Mouse (Mus musculus): Measurements from ENCODE around the gene Accs.

DNA sequence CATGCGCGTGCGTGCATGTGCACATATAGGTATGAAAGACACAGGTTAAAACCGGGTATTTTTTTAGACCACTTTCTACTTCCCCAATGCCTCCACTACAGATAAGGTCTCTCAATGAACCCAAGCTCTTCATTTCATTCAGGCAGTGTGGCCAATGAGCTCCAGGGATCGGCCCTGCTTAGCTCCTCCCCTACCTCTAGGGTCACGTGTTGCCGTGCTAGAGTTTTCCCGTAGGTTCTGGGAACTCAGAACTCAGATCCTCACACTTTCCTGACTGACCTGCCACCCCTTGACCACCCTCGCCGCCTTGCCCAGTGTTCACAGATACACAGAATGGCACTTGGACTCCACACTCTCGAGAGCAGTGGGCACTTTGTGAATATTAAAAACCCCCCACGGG lies 9.1 kb upstream of the Accs start:
- TF ChIP-seq CTCF (IDR thresholded peaks at IDR 0.05; ENCODE audit: insufficient read depth, low read length): no peak
- no peak for TF ChIP-seq POLR2A (IDR thresholded peaks at IDR 0.05; ENCODE audit: borderline replicate concordance, extremely low read depth, low read depth, low read length)

Measured in lung, adult 2 months (tissue).